Mouse (Mus musculus): ENCODE measurements around the gene Col26a1.

GRCm38 (mm10) chr5:136833053-136833452, 50.0 kb downstream of the Col26a1 start:
- TF ChIP-seq FLI1 (IDR thresholded peaks at IDR 0.05; ENCODE audit: low read length), result no peak
- TF ChIP-seq GATA1 (IDR thresholded peaks at IDR 0.05; ENCODE audit: borderline replicate concordance, low read length), result no peak

All from megakaryocyte, embryonic 14.5 days (primary cell).